Mouse (Mus musculus) bone marrow, adult 2 months (tissue): ENCODE results near the gene Mtx2.

Experiments
- CTCF ChIP-seq: fragments of 200-500 bp; IDR thresholded peaks from 2 replicates; pipeline ENCODE4 v1.5.1; 2011; ENCODE audit warnings: low read length, control low read depth; ENCODE audit not compliant: control insufficient read depth, insufficient read depth
- POLR2A ChIP-seq: fragments of 200-500 bp; IDR thresholded peaks from 2 replicates; pipeline ENCODE4 v1.6.1; 2011; ENCODE audit warnings: low read depth, mild to moderate bottlenecking, control low read depth, low read length, borderline replicate concordance; ENCODE audit not compliant: control insufficient read depth

DNA sequence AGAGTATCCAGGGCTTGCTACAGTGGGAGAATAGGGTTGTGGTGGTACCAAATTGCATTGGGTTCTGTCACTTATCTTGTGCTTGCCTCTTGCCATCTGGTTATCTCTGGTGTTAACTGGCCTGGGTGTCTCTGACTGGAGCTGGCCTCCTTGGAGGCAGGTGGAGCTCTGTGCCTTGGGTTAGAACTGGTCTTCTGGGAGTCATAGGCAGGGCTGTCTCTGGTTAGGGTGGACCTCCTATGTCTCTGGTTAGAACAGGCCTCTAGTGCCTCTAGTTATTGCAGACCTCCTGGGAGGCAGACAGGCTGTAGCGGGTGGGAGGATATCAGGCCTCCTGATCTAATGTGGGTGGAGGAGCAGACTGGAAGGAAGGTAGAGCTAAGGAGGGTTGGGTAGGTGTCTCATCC, 36.5 kb downstream of the Mtx2 start:
- TF ChIP-seq CTCF (no peak), POLR2A (no peak)
